Mouse (Mus musculus): ENCODE measurements around the gene Utp11. TPM values are rescaled to one million over a fixed set of nuclear protein-coding genes. Genes with fewer than 3 reads are reported as not detected.
"Not testable (repeated sequence)": the region's sequence is repeated elsewhere in the genome, so short reads cannot be mapped to it uniquely, and the experiment has no call there.

The Utp11 gene
- polyA plus RNA-seq, 1 experiment from 2014 or later: 78.9 TPM

DNA sequence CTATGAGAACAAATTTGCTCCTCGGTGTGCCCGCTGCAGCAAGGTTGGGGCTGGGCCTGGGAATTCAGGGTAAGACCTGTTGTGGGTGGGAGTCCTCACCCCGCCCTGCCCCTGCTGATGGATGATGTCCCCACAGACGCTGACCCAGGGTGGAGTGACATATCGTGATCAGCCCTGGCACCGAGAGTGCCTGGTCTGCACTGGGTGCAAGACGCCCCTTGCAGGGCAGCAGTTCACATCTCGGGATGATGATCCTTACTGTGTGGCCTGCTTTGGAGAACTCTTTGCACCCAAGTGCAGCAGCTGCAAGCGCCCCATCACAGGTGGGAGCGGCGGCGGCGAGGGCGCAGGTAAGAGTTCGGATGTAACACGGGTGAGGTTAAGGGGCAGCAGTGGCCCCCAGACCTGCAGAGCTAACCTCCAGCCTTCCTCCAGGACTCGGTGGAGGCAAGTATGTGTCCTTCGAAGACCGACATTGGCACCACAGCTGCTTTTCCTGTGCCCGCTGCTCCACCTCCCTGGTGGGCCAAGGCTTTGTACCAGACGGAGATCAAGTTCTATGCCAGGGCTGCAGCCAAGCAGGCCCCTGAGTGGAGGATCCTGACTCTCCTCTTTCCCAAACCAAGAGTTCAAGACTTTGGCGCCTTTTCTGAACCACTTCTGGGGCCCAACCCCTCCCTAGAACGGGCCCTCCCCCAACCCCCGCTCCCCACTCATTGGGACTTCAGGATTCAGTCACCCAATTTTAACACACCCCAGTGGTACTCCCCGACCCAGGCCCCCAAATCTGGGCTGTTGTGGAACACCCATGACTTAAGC is 14.2 kb upstream of the Utp11 start:
- H3K4me2 ChIP-seq (ENCODE audit: low read depth, severe bottlenecking); ATAC-seq (ENCODE audit: insufficient number of reproducible peaks, low FRiP score, low TSS enrichment, low read depth); H3K36me3 ChIP-seq (ENCODE audit: control insufficient read depth, insufficient read depth, low read length); H3K9me3 ChIP-seq (ENCODE audit: control insufficient read depth, low read length); H3K9ac ChIP-seq (ENCODE audit: low read length); H3K27me3 ChIP-seq (ENCODE audit: control insufficient read depth, insufficient read depth, low read length); H3K4me3 ChIP-seq (ENCODE audit: low read depth, low read length); DNase-seq (ENCODE audit: low spot score): not testable (repeated sequence)
- Histone ChIP-seq H3K27ac (replicated peaks; ENCODE audit: low read depth, low read length) (peak overlapping the region; percentile 99), H3K4me1 (ENCODE audit: control insufficient read depth, insufficient read depth, low read length) (peaks cover 52% of the 10 kb centered on the region)
- 87% methylated on average over 25 of the region's 25 CpGs for WGBS

DNA sequence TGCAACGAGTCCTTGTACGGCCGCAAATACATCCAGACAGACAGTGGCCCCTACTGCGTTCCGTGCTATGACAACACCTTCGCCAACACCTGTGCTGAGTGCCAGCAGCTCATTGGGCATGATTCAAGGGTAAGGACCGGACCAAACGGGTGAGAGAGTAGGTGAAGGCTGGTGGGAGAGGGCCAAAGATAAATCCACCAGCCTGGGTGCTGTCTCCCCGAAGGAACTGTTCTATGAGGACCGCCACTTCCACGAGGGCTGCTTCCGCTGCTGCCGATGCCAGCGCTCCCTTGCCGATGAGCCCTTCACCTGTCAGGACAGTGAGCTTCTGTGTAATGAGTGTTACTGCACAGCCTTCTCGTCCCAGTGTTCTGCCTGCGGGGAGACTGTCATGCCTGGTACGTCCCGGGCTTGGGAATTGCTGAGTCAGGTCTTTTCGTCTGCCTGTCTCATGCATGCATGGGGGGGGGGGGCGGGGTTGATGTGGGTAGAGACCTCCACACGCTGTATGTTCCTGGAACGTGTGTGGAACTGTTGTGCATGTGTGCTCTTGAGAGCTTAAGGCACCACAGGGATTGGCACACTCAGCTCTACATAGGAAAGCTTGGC is 12.4 kb upstream of the Utp11 start:
- H3K27me3 ChIP-seq (ENCODE audit: control insufficient read depth, insufficient read depth, low read length): no peaks in the 10 kb centered on the region
- peak overlapping the region; percentile 90; the same call in 1 of the 2 replicates for H3K27ac ChIP-seq (replicated peaks; ENCODE audit: low read depth, low read length)
- WGBS: 92% methylated on average over 23 of the region's 23 CpGs
- no peak overlapping the region for H3K4me3 ChIP-seq (ENCODE audit: low read depth, low read length)
- no peak overlapping the region for H3K4me2 ChIP-seq (ENCODE audit: low read depth, severe bottlenecking)
- DNase-seq (ENCODE audit: low spot score) (no peak), ATAC-seq (ENCODE audit: insufficient number of reproducible peaks, low FRiP score, low TSS enrichment, low read depth) (no peak)
- H3K9me3 ChIP-seq (ENCODE audit: control insufficient read depth, low read length): no peaks in the 10 kb centered on the region
- no peaks in the 10 kb centered on the region for H3K36me3 ChIP-seq (ENCODE audit: control insufficient read depth, insufficient read depth, low read length)
- H3K4me1 ChIP-seq (ENCODE audit: control insufficient read depth, insufficient read depth, low read length): peaks cover 62% of the 10 kb centered on the region
- H3K9ac ChIP-seq (ENCODE audit: low read length): 0 out of 2 replicates have a peak overlapping the region, but pooled peaks have one; percentile 7

DNA sequence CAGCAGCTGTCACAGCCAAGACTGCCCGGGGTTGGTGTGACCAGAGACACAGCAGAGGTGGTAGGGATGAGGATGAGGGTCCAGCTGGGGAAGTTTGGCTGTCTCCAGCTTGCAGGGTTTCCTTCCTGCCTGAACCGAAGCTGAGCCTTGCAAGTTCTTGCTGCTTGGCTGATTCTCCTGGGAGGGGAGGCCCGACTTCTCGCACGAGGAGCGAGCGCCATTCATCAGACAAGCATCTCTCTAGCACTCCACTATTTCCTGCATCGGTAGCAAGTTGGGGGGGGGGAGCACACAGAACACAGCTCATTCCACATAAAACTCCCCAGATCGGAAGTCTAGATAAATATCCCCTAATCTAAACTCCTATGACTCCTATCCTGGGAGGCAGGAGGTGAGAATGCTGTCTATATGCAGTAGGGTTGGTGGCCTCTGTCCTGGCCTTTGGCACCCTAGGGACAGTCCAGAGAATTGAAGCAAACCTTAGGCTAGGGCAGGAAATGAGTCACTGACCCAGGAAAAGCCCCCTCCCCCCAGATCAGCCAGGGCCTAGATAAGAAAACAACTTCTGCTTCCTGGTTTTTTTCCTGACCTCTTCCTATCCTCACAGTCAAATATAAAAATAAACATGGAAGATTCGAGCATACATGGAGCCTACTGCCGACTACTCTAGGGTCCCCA is 11.5 kb upstream of the Utp11 start:
- DNase-seq (ENCODE audit: low spot score): peak; percentile 57

DNA sequence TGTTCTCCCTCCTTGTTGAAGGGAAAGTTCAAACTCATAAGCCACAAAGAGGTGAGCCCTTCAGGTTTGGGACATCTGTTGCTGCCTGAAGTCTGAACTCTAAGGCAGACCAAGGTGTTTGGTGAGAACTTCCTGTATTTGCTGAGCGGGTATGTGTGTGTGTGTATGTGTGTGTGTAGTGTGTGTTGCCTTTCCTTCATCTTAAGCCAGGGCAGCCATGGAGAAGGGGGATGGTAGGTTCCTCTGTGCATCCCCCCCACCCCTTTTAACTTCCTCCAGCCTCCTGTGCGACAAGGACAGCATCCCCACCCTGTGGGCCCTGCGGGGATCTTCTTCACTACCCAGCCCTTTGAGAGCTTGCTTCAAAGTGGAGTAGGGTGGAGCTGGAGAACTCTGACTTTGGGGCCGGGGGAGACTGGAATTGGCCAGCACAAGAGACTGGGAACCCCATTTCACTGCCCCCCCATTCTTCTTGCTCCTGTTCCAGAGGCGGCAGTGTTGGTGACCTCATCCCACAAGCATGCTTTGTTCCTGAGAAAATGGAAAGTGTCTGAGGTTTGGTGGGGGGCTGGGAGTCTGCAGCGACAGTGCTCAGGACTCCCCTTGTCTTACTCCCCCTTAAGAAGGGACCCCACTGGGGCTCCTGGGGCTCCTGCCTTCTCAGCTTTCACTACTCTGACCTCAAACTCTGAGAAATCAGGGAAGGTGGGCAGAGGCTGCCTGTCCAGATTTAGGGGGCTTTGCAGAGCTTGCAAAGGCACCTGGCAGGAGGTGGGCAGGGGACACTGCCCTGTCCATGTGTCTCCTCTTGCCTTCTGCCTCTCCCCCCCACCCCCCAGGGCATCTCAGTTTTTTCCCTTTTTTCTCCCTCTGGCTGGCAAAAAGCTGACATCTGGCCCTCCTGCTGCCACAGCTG is 10.7 kb upstream of the Utp11 start:
- Histone ChIP-seq H3K4me3 (ENCODE audit: low read depth, low read length) (peak overlapping the region; percentile 16), H3K4me1 (ENCODE audit: control insufficient read depth, insufficient read depth, low read length) (peaks cover 55% of the 10 kb centered on the region), H3K9ac (ENCODE audit: low read length) (peak overlapping the region; percentile 58), H3K27me3 (ENCODE audit: control insufficient read depth, insufficient read depth, low read length) (no peaks in the 10 kb centered on the region), H3K9me3 (ENCODE audit: control insufficient read depth, low read length) (no peaks in the 10 kb centered on the region), H3K4me2 (ENCODE audit: low read depth, severe bottlenecking) (peak overlapping the region; percentile 39), H3K36me3 (ENCODE audit: control insufficient read depth, insufficient read depth, low read length) (no peaks in the 10 kb centered on the region), H3K27ac (replicated peaks; ENCODE audit: low read depth, low read length) (peak overlapping the region; percentile 90)
- DNase-seq (ENCODE audit: low spot score) (peak; percentile 63), ATAC-seq (ENCODE audit: insufficient number of reproducible peaks, low FRiP score, low TSS enrichment, low read depth) (no peak)
- WGBS: 6% methylated on average over 6 of the region's 6 CpGs

More for the DNA sequence above, 11.5 kb upstream of the Utp11 start:
- Histone ChIP-seq H3K4me2 (ENCODE audit: low read depth, severe bottlenecking) (peak overlapping the region; percentile 39), H3K27me3 (ENCODE audit: control insufficient read depth, insufficient read depth, low read length) (no peaks in the 10 kb centered on the region), H3K9ac (ENCODE audit: low read length) (peak overlapping the region; percentile 58), H3K4me3 (ENCODE audit: low read depth, low read length) (peak overlapping the region; percentile 16), H3K4me1 (ENCODE audit: control insufficient read depth, insufficient read depth, low read length) (peaks cover 57% of the 10 kb centered on the region), H3K36me3 (ENCODE audit: control insufficient read depth, insufficient read depth, low read length) (no peaks in the 10 kb centered on the region), H3K27ac (replicated peaks; ENCODE audit: low read depth, low read length) (peak overlapping the region; percentile 90), H3K9me3 (ENCODE audit: control insufficient read depth, low read length) (no peaks in the 10 kb centered on the region)
- WGBS: 27% methylated on average over 11 of the region's 11 CpGs
- no peak for ATAC-seq (ENCODE audit: insufficient number of reproducible peaks, low FRiP score, low TSS enrichment, low read depth)

DNA sequence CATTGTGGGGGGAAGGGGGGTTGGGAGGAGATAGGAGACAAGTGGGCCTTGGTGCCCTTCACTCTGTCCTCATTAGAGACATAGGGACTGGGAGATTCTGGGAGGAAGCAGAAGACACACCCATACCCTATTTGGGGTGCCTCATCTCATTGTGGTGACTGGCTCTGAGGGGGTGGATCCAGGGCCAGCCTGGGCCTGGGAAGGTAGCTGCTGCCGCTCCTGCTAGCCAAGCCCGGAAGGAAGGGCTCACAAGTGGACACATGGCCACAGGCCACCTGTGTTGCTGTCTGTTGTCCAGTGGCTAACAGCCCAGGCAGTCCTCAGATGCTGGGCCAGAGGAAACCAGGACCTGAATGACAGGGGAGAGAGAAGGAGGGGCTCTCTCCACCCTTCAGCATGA is 10.0 kb upstream of the Utp11 start:
- 0 out of 2 replicates have a peak overlapping the region, but pooled peaks have one; percentile 32 for H3K9ac ChIP-seq (ENCODE audit: low read length)
- DNase-seq (ENCODE audit: low spot score): peak; percentile 24
- H3K4me1 ChIP-seq (ENCODE audit: control insufficient read depth, insufficient read depth, low read length): peaks cover 50% of the 10 kb centered on the region

DNA sequence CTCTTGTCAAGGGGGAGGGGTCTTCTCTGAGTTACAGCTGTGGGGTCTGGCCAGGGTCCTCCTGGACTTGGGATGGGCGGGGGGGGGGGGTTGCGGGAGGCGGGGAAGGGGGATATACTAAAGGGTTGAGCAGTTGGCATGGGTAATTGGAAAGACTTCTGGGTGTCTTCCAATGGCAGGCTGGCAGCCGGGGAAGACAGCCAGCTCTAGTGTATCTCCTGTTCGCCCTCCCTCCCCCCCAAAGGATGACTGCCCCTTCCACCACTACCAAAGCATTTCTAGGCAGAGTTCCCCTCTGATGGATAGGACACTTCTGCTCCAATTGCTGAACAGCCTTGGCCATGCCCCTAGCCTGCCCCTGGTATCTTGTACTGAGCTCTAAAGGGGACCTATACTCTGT is 8.5 kb upstream of the Utp11 start:
- no peaks in the 10 kb centered on the region for H3K9me3 ChIP-seq (ENCODE audit: control insufficient read depth, low read length)
- H3K4me3 ChIP-seq (ENCODE audit: low read depth, low read length): peak overlapping the region; percentile 90
- no peak for ATAC-seq (ENCODE audit: insufficient number of reproducible peaks, low FRiP score, low TSS enrichment, low read depth)
- no peaks in the 10 kb centered on the region for H3K27me3 ChIP-seq (ENCODE audit: control insufficient read depth, insufficient read depth, low read length)
- peaks cover 45% of the 10 kb centered on the region for H3K4me1 ChIP-seq (ENCODE audit: control insufficient read depth, insufficient read depth, low read length)
- peak overlapping the region; percentile 86 for H3K9ac ChIP-seq (ENCODE audit: low read length)
- WGBS: 45% methylated on average over 2 of the region's 5 CpGs
- DNase-seq (ENCODE audit: low spot score): no peak
- H3K4me2 ChIP-seq (ENCODE audit: low read depth, severe bottlenecking): peak overlapping the region; percentile 82
- H3K36me3 ChIP-seq (ENCODE audit: control insufficient read depth, insufficient read depth, low read length): no peaks in the 10 kb centered on the region
- H3K27ac ChIP-seq (replicated peaks; ENCODE audit: low read depth, low read length): no peak overlapping the region; the same call in 1 of the 2 replicates

More for the DNA sequence above, 10.0 kb upstream of the Utp11 start:
- peak overlapping the region; percentile 10; the same call in 1 of the 2 replicates for H3K4me3 ChIP-seq (ENCODE audit: low read depth, low read length)
- no peaks in the 10 kb centered on the region for H3K27me3 ChIP-seq (ENCODE audit: control insufficient read depth, insufficient read depth, low read length)
- no peaks in the 10 kb centered on the region for H3K9me3 ChIP-seq (ENCODE audit: control insufficient read depth, low read length)
- no peaks in the 10 kb centered on the region for H3K36me3 ChIP-seq (ENCODE audit: control insufficient read depth, insufficient read depth, low read length)
- WGBS: 13% methylated on average over 2 of the region's 2 CpGs
- H3K4me2 ChIP-seq (ENCODE audit: low read depth, severe bottlenecking): peak overlapping the region; percentile 39; the same call in 1 of the 2 replicates
- H3K27ac ChIP-seq (replicated peaks; ENCODE audit: low read depth, low read length): peak overlapping the region; percentile 90
- ATAC-seq (ENCODE audit: insufficient number of reproducible peaks, low FRiP score, low TSS enrichment, low read depth): no peak

DNA sequence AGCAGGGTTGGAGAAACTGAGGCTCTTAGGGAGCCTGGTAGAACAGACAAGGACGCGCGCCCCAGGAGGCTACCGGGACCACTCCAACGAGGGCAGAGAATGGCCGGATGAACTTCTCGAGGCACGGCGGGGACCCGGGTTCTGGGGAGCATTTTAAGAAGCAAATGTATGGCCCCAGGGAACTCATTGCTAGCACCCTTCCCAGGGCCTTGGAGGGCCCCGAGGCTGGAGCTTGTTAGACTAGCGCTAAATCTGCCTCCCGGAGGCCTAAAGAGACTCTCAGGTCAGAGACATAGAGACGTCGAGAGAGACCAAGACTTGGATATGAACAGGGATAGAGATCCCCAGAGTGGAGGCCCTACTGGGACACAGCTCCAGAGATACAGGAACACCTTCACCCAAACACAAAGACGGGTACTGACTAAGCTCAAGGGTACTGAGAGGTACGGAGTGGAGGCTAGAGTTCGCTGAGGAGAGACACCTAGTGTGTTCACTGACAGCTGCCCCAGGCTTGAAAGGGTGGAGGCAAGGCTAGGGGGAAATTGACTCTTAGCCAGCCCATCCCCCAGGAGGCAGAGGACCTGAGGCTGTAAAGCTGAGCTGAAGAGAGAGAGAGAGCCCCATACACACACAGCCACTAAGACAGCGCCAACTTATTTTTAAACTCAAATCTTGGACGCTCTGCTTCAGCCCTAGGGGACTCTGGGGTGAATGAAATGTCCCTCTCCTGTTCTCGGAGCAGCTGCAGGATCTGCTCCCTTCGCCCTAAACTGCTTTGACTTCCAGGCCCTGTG is 7.8 kb upstream of the Utp11 start:
- H3K4me1 ChIP-seq (ENCODE audit: control insufficient read depth, insufficient read depth, low read length): peaks cover 46% of the 10 kb centered on the region
- H3K4me3 ChIP-seq (ENCODE audit: low read depth, low read length): peak overlapping the region; percentile 90
- peak overlapping the region; percentile 88 for H3K27ac ChIP-seq (replicated peaks; ENCODE audit: low read depth, low read length)
- peak overlapping the region; percentile 86 for H3K9ac ChIP-seq (ENCODE audit: low read length)
- ATAC-seq (ENCODE audit: insufficient number of reproducible peaks, low FRiP score, low TSS enrichment, low read depth) (no peak), DNase-seq (ENCODE audit: low spot score) (peak; percentile 68)
- H3K27me3 ChIP-seq (ENCODE audit: control insufficient read depth, insufficient read depth, low read length): no peaks in the 10 kb centered on the region
- H3K9me3 ChIP-seq (ENCODE audit: control insufficient read depth, low read length): no peaks in the 10 kb centered on the region
- no peaks in the 10 kb centered on the region for H3K36me3 ChIP-seq (ENCODE audit: control insufficient read depth, insufficient read depth, low read length)
- H3K4me2 ChIP-seq (ENCODE audit: low read depth, severe bottlenecking): peak overlapping the region; percentile 82
- 1% methylated on average over 22 of the region's 22 CpGs for WGBS
